Mouse (Mus musculus) olfactory bulb, adult 2 months (tissue): ENCODE measurements around the gene Draxin.

ENCODE experiments used
- CTCF ChIP-seq: fragments of 200-500 bp; IDR thresholded peaks from 2 replicates; pipeline ENCODE4 v1.5.1; 2012; ENCODE audit warnings: low read depth, mild to moderate bottlenecking, low read length, moderate library complexity; ENCODE audit not compliant: insufficient read depth
- POLR2A ChIP-seq: fragments of 200-500 bp; IDR thresholded peaks from 2 replicates; pipeline ENCODE4 v1.6.1; 2012; ENCODE audit warnings: mild to moderate bottlenecking, low read depth, low read length, moderate library complexity; ENCODE audit not compliant: insufficient read depth

DNA sequence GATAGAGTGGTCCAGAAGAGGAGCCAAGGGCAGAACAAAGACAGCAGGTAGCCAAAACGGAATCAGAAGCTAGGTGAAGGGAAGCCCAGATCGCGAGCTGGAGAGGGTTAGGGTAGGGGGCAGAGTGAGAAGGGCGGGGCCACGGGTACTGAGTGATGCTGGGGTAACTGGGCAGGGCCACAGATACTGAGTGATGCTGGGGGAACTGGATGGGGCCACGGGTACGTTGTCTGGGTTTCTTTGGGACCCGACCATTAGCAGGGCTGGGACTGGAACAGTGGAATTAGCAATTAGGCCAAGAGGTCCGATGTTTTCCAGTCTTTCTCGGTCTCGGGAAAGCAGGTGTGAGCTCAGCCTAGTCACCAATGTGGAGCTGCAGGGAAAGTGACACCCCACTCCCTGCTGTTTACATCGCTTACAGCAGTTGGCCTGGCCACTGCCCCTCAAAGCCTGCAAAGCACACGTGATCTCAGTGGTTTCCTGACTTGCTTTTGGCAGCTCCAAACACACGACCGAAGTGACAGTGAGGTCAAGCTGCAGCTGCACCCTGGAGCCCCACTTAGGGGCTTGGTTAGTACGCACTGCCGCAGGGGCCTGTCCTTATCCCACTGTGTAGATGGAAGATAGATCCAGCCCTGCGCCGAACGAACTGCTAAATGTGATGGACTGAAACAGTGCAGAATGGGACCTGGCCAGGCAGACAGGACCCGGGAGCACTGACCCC, 47.2 kb downstream of the Draxin start:
- TF ChIP-seq POLR2A, result no peak
- TF ChIP-seq CTCF, result no peak
